Mouse (Mus musculus) hindlimb bud, embryonic 11.5 days (tissue): Measurements from ENCODE around the gene Trp53i13.

Source experiments
- DNase-seq: peaks from one replicate; pipeline ENCODE4 v3.0.0-alpha.2; 2012; ENCODE audit warnings: low read depth, low spot score; ENCODE audit errors: extremely low spot score

Gene Trp53i13

DNA sequence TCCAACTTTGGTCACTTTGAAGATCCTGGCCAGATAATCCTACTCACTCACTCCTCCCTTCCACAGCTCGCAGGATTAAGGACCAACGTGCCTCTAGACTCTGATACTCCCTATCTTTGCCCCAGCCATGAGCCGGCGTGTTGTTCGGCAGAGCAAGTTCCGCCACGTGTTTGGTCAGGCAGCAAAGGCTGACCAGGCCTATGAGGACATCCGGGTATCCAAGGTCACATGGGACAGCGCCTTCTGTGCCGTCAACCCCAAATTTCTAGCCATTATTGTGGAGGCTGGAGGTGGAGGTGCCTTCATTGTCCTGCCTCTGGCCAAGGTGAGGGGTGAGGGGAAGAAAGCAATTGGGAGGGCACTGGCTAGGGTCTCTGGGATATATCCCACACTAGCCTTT is 52.0 kb downstream of the Trp53i13 start:
- no peak for DNase-seq

- no peak for DNase-seq
These were observed 52.7 kb downstream of the Trp53i13 start for GRCm38 (mm10) chr11:77463101-77463445.

GRCm38 (mm10) chr11:77462283-77463100 is 53.3 kb downstream of the Trp53i13 start, which contains the start of gene Coro6:
TSS of gene Coro6 (plus strand) at chr11:77462411.
- no peak for DNase-seq

DNA sequence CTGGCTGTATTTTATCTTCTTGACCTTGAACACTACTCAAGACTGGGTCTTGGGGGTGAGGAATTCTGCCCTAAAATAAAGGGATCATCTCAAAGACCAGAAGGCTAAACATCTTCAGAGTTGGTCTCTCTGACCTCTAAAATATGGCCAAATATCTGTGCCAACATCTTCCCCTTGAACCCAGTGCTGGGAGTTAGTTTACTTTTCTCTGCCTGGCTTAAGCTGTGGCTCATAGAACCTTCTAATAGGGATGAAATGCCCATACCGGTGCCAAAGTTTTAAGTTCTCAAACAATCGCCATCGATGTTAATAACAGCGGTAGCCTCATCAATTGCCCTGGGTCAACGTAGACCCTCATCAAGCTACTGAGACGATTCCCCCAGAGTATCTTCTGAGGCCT is 53.9 kb downstream of the Trp53i13 start:
- no peak for DNase-seq
